Mouse (Mus musculus) liver, adult 2 months (tissue): ENCODE measurements around the gene Lrrc36.

Experiments
- CTCF ChIP-seq: fragments of 200-500 bp; IDR thresholded peaks from 2 replicates; pipeline ENCODE4 v1.5.1; 2011; ENCODE audit warnings: low read depth, low read length, control low read depth
- POLR2A ChIP-seq: fragments of 200-500 bp; IDR thresholded peaks from 2 replicates; pipeline ENCODE4 v1.6.1; 2011; ENCODE audit warnings: low read length, control low read depth; ENCODE audit not compliant: insufficient read depth; ENCODE audit errors: extremely low read depth

GRCm38 (mm10) chr8:105433021-105433420 is 19.6 kb downstream of the Lrrc36 start:
- TF ChIP-seq CTCF (no peak), POLR2A (no peak)
